Comparison of ENCODE assay signal across 1 mouse cellular context in the genomic region with DNA sequence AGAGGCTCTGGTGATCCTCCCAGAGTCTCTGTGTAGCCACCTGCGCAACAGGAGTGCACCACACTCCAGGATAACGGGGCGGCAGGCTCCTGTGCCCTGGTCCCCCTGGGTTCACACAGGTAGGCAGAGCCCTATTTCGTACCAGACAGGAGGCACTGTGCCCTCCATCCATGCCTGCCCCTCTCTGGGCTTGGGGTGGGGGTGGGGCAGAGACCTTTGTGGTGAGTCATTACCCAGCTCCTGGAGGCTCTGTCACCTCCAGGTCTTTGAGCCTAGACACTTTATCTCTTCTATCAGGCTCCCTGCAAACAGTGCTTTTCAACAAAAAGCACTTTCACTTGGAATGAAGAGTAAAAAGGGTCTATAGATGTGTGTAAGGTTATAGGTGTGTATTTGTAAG.
TF ChIP-seq lines count a peak whose summit lies in the region.

No protein-coding gene starts in this region.

TF ChIP-seq in MEL, 35 proteins besides CTCF, POLR2A, EP300 and RAD21:
- TF ChIP-seq NELFE (IDR thresholded peaks at IDR 0.05; ENCODE audit: low read depth, low read length) (no peak), GATA1 (IDR thresholded peaks at IDR 0.05; ENCODE audit: low read depth, low read length) (peak; percentile 10; the same call in 1 of the 2 replicates)
